Comparison of ENCODE assay signal across 8 mouse cellular contexts in the genomic region with DNA sequence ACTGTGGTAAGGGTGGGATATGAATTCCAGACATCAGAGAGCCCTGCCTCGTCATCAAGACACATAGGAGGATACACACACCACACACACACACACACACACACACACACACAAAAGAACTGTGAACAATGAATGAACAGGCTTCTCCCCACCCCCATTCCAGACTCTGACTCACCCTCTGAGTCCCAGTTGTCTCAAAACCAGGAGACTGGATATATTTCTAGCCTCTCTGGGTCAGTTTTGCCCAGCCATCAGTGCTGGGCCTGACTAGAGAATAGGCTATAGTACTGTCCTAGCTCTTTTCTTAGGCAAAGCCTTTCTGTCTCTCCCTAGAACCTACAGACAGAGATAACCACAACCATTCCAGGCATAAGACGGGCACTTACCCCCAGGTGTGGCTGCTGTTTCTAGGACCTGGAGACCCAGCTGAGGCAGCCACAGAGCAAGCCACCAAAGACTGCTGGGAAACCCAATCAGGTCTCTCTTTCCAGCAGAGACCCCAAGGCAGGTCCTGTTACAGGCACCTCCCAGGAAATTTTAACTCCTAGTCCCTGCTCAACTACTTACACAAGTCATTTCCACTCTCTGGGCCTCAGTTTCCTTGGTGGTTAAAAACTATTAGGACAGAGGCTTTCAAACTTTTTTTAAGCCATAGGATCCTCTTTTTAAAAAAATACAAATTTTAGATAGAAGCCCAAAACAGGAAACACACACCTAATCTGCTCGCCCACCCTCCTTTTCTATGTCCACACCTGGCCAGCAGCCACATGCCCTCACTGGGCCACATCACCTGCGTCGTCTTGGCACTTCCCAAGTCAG. TPM values are rescaled to one million over a fixed set of nuclear protein-coding genes. Genes with fewer than 3 reads are reported as not detected.
DNase-seq lines count a peak whose midpoint lies in the region; ATAC-seq and TF ChIP-seq lines count a peak whose summit lies in the region.

No protein-coding gene starts in this region.

- peak overlapping the region; percentile 71 for H3K4me3 ChIP-seq in erythroblast, embryonic 14.5 days (replicated peaks)
- peak overlapping the region; percentile 65 for H3K4me3 ChIP-seq in C2C12 (ENCODE audit: insufficient read depth, poor library complexity, severe bottlenecking)
- H3K4me3 ChIP-seq in embryonic facial prominence, embryonic 13.5 days, result peak overlapping the region; percentile 95
- peak overlapping the region; percentile 57 for H3K4me3 ChIP-seq in intestine, embryonic 14.5 days (ENCODE audit: low read depth, low read length)
- peak overlapping the region; percentile 77 for H3K4me3 ChIP-seq in midbrain, embryonic 13.5 days (replicated peaks)

- peak overlapping the region; percentile 88 for H3K4me2 ChIP-seq in embryonic facial prominence, embryonic 13.5 days
- peak overlapping the region; percentile 84 for H3K4me2 ChIP-seq in intestine, embryonic 14.5 days (ENCODE audit: low read length)
- peak overlapping the region; percentile 92 for H3K4me2 ChIP-seq in midbrain, embryonic 13.5 days (replicated peaks)

- WGBS in embryonic facial prominence, embryonic 13.5 days, result 11% methylated on average over 5 of the region's 5 CpGs
- WGBS in intestine, embryonic 14.5 days, result 26% methylated on average over 5 of the region's 5 CpGs
- 28% methylated on average over 5 of the region's 5 CpGs for WGBS in midbrain, embryonic 13.5 days

- H3K79me2 ChIP-seq in C2C12 (ENCODE audit: control insufficient read depth, insufficient read depth), result peaks cover 63% of the 10 kb centered on the region

- peak overlapping the region; percentile 97 for H3ac ChIP-seq in C2C12 (ENCODE audit: control insufficient read depth, insufficient read length, low read depth)

- no peak for TF ChIP-seq CTCF in C2C12 (IDR thresholded peaks at IDR 0.05; ENCODE audit: control insufficient read depth, insufficient read depth, insufficient read length)

- H3K4me1 ChIP-seq in erythroblast, embryonic 14.5 days (ENCODE audit: control insufficient read depth), result peaks cover 40% of the 10 kb centered on the region
- peaks cover 50% of the 10 kb centered on the region for H3K4me1 ChIP-seq in embryonic facial prominence, embryonic 13.5 days
- H3K4me1 ChIP-seq in intestine, embryonic 14.5 days (replicated peaks; ENCODE audit: control insufficient read depth, insufficient read depth, low read length), result peaks cover 25% of the 10 kb centered on the region
- H3K4me1 ChIP-seq in midbrain, embryonic 13.5 days (replicated peaks), result peaks cover 36% of the 10 kb centered on the region

- peaks cover 30% of the 10 kb centered on the region for H3K79me3 ChIP-seq in C2C12 (ENCODE audit: low read depth)

- DNase-seq in intestine, embryonic 14.5 days (ENCODE audit: low spot score), result peak; percentile 68
- no peak for DNase-seq in frontal cortex, postnatal 36 days (ENCODE audit: low spot score in 2 of 2)
- no peak for DNase-seq in embryo, embryonic 9.5 days (ENCODE audit: extremely low spot score)

- peaks cover 64% of the 10 kb centered on the region for H3K27me3 ChIP-seq in erythroblast, embryonic 14.5 days (ENCODE audit: control insufficient read depth)
- H3K27me3 ChIP-seq in C2C12 (ENCODE audit: control insufficient read depth, insufficient read depth, insufficient read length), result no peaks in the 10 kb centered on the region
- peaks cover 7% of the 10 kb centered on the region; the same call in 1 of the 2 replicates for H3K27me3 ChIP-seq in embryonic facial prominence, embryonic 13.5 days
- H3K27me3 ChIP-seq in intestine, embryonic 14.5 days (replicated peaks; ENCODE audit: control insufficient read depth, insufficient read depth, low read length), result no peaks in the 10 kb centered on the region
- H3K27me3 ChIP-seq in midbrain, embryonic 13.5 days, result peaks cover 27% of the 10 kb centered on the region

- peak overlapping the region; percentile 97 for H3K9ac ChIP-seq in embryonic facial prominence, embryonic 13.5 days
- peak overlapping the region; percentile 92 for H3K9ac ChIP-seq in intestine, embryonic 14.5 days (ENCODE audit: low read length)
- peak overlapping the region; percentile 92 for H3K9ac ChIP-seq in midbrain, embryonic 13.5 days (replicated peaks)

- peak overlapping the region; percentile 90 for H3K27ac ChIP-seq in embryonic facial prominence, embryonic 13.5 days
- H3K27ac ChIP-seq in intestine, embryonic 14.5 days (ENCODE audit: low read depth), result peak overlapping the region; percentile 77; the same call in 1 of the 2 replicates
- peak overlapping the region; percentile 80; the same call in 1 of the 2 replicates for H3K27ac ChIP-seq in midbrain, embryonic 13.5 days

- ATAC-seq in erythroblast, adult 5-6 weeks (replicated peaks; ENCODE audit: low FRiP score, poor library complexity, severe bottlenecking), result no peak
- ATAC-seq in embryonic facial prominence, embryonic 13.5 days (ENCODE audit: insufficient number of reproducible peaks, insufficient read depth, low FRiP score, low TSS enrichment, low read depth), result no peak
- no peak for ATAC-seq in intestine, embryonic 14.5 days (replicated peaks; ENCODE audit: low FRiP score, low TSS enrichment, low read depth)
- no peak for ATAC-seq in midbrain, embryonic 13.5 days

- H3K9me3 ChIP-seq in erythroblast, embryonic 14.5 days (ENCODE audit: control insufficient read depth, low read length), result no peaks in the 10 kb centered on the region
- H3K9me3 ChIP-seq in embryonic facial prominence, embryonic 13.5 days, result no peaks in the 10 kb centered on the region
- H3K9me3 ChIP-seq in intestine, embryonic 14.5 days (ENCODE audit: control insufficient read depth, low read length), result no peaks in the 10 kb centered on the region
- H3K9me3 ChIP-seq in midbrain, embryonic 13.5 days, result no peaks in the 10 kb centered on the region

- H3K36me3 ChIP-seq in erythroblast, embryonic 14.5 days (ENCODE audit: control insufficient read depth), result peaks cover 15% of the 10 kb centered on the region
- H3K36me3 ChIP-seq in C2C12 (ENCODE audit: control insufficient read depth, insufficient read depth), result peaks cover 18% of the 10 kb centered on the region
- H3K36me3 ChIP-seq in embryonic facial prominence, embryonic 13.5 days, result peaks cover 22% of the 10 kb centered on the region
- peaks cover 17% of the 10 kb centered on the region for H3K36me3 ChIP-seq in intestine, embryonic 14.5 days (ENCODE audit: control insufficient read depth, insufficient read depth, low read length)
- peaks cover 16% of the 10 kb centered on the region for H3K36me3 ChIP-seq in midbrain, embryonic 13.5 days

TF ChIP-seq in C2C12, 6 proteins besides CTCF, POLR2A, EP300 and RAD21:
- TF ChIP-seq CEBPB (IDR thresholded peaks at IDR 0.05; ENCODE audit: low read depth) (no peak), FOSL1 (IDR thresholded peaks at IDR 0.05; ENCODE audit: insufficient read depth, low read length, poor library complexity, severe bottlenecking) (peak; percentile 66)

RNA-seq across cellular contexts. Expression of gene Furin, which starts 4.0 kb away (rescaled TPM):
- 0.65 and 0.76 TPM in 2 replicates for polyA plus RNA-seq in erythroblast, embryonic 14.5 days (2012)
- total RNA-seq in erythroblast, adult 5-6 weeks (2015; ENCODE audit: low replicate concordance), result 23.0 and 23.1 TPM in 2 replicates
- total RNA-seq in erythroblast, adult 5-6 weeks (2017; ENCODE audit: low replicate concordance), result 29.1 and 33.5 TPM in 2 replicates
- polyA plus RNA-seq in C2C12 (2012; fragmentation: generic; extraction: Trizol), result 63.6 TPM
- polyA plus RNA-seq in embryonic facial prominence, embryonic 13.5 days (2015; fragmentation: Nextera tagmentation; extraction: Ambion mirVana), result 10.9 and 11.0 TPM in 2 replicates
- 10.3 and 10.6 TPM in 2 replicates for polyA plus RNA-seq in intestine, embryonic 14.5 days (2014; fragmentation: Nextera tagmentation; extraction: Ambion mirVana)
- 3.2 and 3.6 TPM in 2 replicates for polyA plus RNA-seq in midbrain, embryonic 13.5 days (2015; fragmentation: Nextera tagmentation; extraction: Ambion mirVana)

RNA-seq across cellular contexts. Expression of gene Fes, which starts 13.5 kb away (rescaled TPM):
- 0.69 and 0.95 TPM in 2 replicates for polyA plus RNA-seq in erythroblast, embryonic 14.5 days (2012)
- total RNA-seq in erythroblast, adult 5-6 weeks (2015; ENCODE audit: low replicate concordance), result 56.5 and 60.0 TPM in 2 replicates
- total RNA-seq in erythroblast, adult 5-6 weeks (2017; ENCODE audit: low replicate concordance), result 24.4 and 31.2 TPM in 2 replicates
- polyA plus RNA-seq in C2C12 (2012; fragmentation: generic; extraction: Trizol), result 0.82 TPM
- 12.8 and 13.8 TPM in 2 replicates for polyA plus RNA-seq in embryonic facial prominence, embryonic 13.5 days (2015; fragmentation: Nextera tagmentation; extraction: Ambion mirVana)
- polyA plus RNA-seq in intestine, embryonic 14.5 days (2014; fragmentation: Nextera tagmentation; extraction: Ambion mirVana), result 8.0 and 10.1 TPM in 2 replicates
- 3.0 and 5.0 TPM in 2 replicates for polyA plus RNA-seq in midbrain, embryonic 13.5 days (2015; fragmentation: Nextera tagmentation; extraction: Ambion mirVana)

RNA-seq across cellular contexts. Expression of gene Man2a2, which starts 30.1 kb away (rescaled TPM):
- polyA plus RNA-seq in erythroblast, embryonic 14.5 days (2012), result 0.05 and 0.14 TPM in 2 replicates
- total RNA-seq in erythroblast, adult 5-6 weeks (2015; ENCODE audit: low replicate concordance), result 3.6 and 7.5 TPM in 2 replicates
- 4.5 and 6.6 TPM in 2 replicates for total RNA-seq in erythroblast, adult 5-6 weeks (2017; ENCODE audit: low replicate concordance)
- polyA plus RNA-seq in C2C12 (2012; fragmentation: generic; extraction: Trizol), result 21.5 TPM
- polyA plus RNA-seq in embryonic facial prominence, embryonic 13.5 days (2015; fragmentation: Nextera tagmentation; extraction: Ambion mirVana), result 25.3 and 28.7 TPM in 2 replicates
- polyA plus RNA-seq in intestine, embryonic 14.5 days (2014; fragmentation: Nextera tagmentation; extraction: Ambion mirVana), result 17.4 and 18.8 TPM in 2 replicates
- 19.4 and 21.3 TPM in 2 replicates for polyA plus RNA-seq in midbrain, embryonic 13.5 days (2015; fragmentation: Nextera tagmentation; extraction: Ambion mirVana)

RNA-seq across cellular contexts. Expression of gene Hddc3, which starts 58.3 kb away (rescaled TPM):
- polyA plus RNA-seq in erythroblast, embryonic 14.5 days (2012), result 1.4 and 1.8 TPM in 2 replicates
- 2.3 TPM in 1 of 2 replicates, not detected in the other for total RNA-seq in erythroblast, adult 5-6 weeks (2015; ENCODE audit: low replicate concordance)
- 2.6 TPM in 2 replicates for total RNA-seq in erythroblast, adult 5-6 weeks (2017; ENCODE audit: low replicate concordance)
- polyA plus RNA-seq in C2C12 (2012; fragmentation: generic; extraction: Trizol), result 55.9 TPM
- 21.6 and 29.0 TPM in 2 replicates for polyA plus RNA-seq in embryonic facial prominence, embryonic 13.5 days (2015; fragmentation: Nextera tagmentation; extraction: Ambion mirVana)
- polyA plus RNA-seq in intestine, embryonic 14.5 days (2014; fragmentation: Nextera tagmentation; extraction: Ambion mirVana), result 19.8 and 19.9 TPM in 2 replicates
- 22.6 and 26.4 TPM in 2 replicates for polyA plus RNA-seq in midbrain, embryonic 13.5 days (2015; fragmentation: Nextera tagmentation; extraction: Ambion mirVana)

Comparison
In these comparisons a context has a peak if more than half of its experiments do, and no peak if none do; other contexts are left out.
1. RNA of gene Man2a2, which starts 30.1 kb away (polyA plus RNA-seq): 25.3 to 28.7 TPM in embryonic facial prominence, embryonic 13.5 days, 21.5 TPM in C2C12 (single experiment), 19.4 to 21.3 TPM in midbrain, embryonic 13.5 days and 17.4 to 18.8 TPM in intestine, embryonic 14.5 days; 0.05 to 0.14 TPM in erythroblast, embryonic 14.5 days; every median in the first group is over 10 times any median in the second.
2. Peak in every context shown above with its lines, with median percentiles within 50 percentile points of each other: H3K4me3 ChIP-seq, H3K27ac ChIP-seq, H3K4me2 ChIP-seq and H3K9ac ChIP-seq.